Comparison of ENCODE assay signal across 11 mouse cellular contexts in the genomic region with DNA sequence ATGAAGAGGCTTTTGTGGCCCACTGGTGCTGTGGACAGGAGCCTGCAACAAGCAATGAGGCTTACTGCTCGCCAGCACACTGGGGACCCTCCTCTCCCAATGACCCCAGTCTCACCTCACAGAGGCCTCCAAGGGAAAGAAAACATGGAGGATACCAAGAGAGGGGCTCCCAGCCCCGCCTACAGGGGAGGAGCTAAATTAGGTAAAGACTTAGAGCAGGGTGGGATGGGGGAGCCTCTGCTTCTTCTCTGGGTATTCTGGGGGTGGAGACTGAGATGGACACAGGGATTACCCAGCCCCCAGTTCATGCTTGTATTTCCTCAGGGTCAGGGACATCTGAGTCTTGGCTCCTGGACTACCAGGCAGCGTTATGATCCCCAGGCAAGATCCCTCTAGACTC. TPM values are rescaled to one million over a fixed set of nuclear protein-coding genes. Genes with fewer than 3 reads are reported as not detected.
DNase-seq lines count a peak whose midpoint lies in the region; ATAC-seq lines count a peak whose summit lies in the region.
"Had no signal": no experiment of that assay in that cellular context is flagged by ENCODE, and none has a peak within 500 bp of the region (broad histone marks: within the 10 kb centered on the region; RNA-seq: fewer than 3 reads in every experiment).

No protein-coding gene starts in this region.

- H3K4me2 ChIP-seq in forebrain, embryonic 12.5 days: no peak overlapping the region
- no peak overlapping the region for H3K4me2 ChIP-seq in forebrain, embryonic 15.5 days (replicated peaks)
- H3K4me2 ChIP-seq in kidney, embryonic 16.5 days (replicated peaks; ENCODE audit: low read depth, low read length): no peak overlapping the region
- no peak overlapping the region for H3K4me2 ChIP-seq in intestine, embryonic 16.5 days (ENCODE audit: low read depth, low read length)
- H3K4me2 ChIP-seq in neural tube, embryonic 14.5 days (ENCODE audit: low read depth, low read length): no peak overlapping the region

- no peak for DNase-seq in kidney, postnatal 14 days
- no peak for DNase-seq in left cerebral cortex, adult 11 months (ENCODE audit: low spot score)
- no peak for DNase-seq in adrenal gland, postnatal 10 days
- DNase-seq: adrenal gland, postnatal 25 days; cerebellum, adult 9-10 months had no signal

- peaks cover 78% of the 10 kb centered on the region for H3K4me1 ChIP-seq in forebrain, embryonic 12.5 days
- peaks cover 63% of the 10 kb centered on the region for H3K4me1 ChIP-seq in forebrain, embryonic 15.5 days
- peaks cover 48% of the 10 kb centered on the region for H3K4me1 ChIP-seq in kidney, embryonic 16.5 days (ENCODE audit: insufficient read depth, low read length)
- H3K4me1 ChIP-seq in intestine, embryonic 16.5 days (ENCODE audit: control insufficient read depth, insufficient read depth, low read length): peaks cover 29% of the 10 kb centered on the region
- peaks cover 44% of the 10 kb centered on the region for H3K4me1 ChIP-seq in neural tube, embryonic 14.5 days (ENCODE audit: control insufficient read depth, insufficient read depth, low read length)

- H3K27me3 ChIP-seq in forebrain, embryonic 12.5 days: peaks cover 28% of the 10 kb centered on the region
- H3K27me3 ChIP-seq in forebrain, embryonic 15.5 days: no peaks in the 10 kb centered on the region
- no peaks in the 10 kb centered on the region for H3K27me3 ChIP-seq in kidney, embryonic 16.5 days (ENCODE audit: insufficient read depth, low read length)
- no peaks in the 10 kb centered on the region for H3K27me3 ChIP-seq in intestine, embryonic 16.5 days (replicated peaks; ENCODE audit: control insufficient read depth, insufficient read depth, low read length)
- H3K27me3 ChIP-seq in neural tube, embryonic 14.5 days (ENCODE audit: control insufficient read depth, insufficient read depth, low read length): no peaks in the 10 kb centered on the region

- H3K27ac ChIP-seq in forebrain, embryonic 12.5 days: peak overlapping the region; percentile 72
- no peak overlapping the region for H3K27ac ChIP-seq in forebrain, embryonic 15.5 days (replicated peaks)
- peak overlapping the region; percentile 1; the same call in 1 of the 2 replicates for H3K27ac ChIP-seq in kidney, embryonic 16.5 days (ENCODE audit: low read length)
- peak overlapping the region; percentile 27; the same call in 1 of the 2 replicates for H3K27ac ChIP-seq in intestine, embryonic 16.5 days (ENCODE audit: low read length)
- no peak overlapping the region for H3K27ac ChIP-seq in neural tube, embryonic 14.5 days (ENCODE audit: low read depth, low read length)

- H3K9ac ChIP-seq in forebrain, embryonic 12.5 days: no peak overlapping the region
- no peak overlapping the region for H3K9ac ChIP-seq in forebrain, embryonic 15.5 days (replicated peaks)
- H3K9ac ChIP-seq in kidney, embryonic 16.5 days (replicated peaks; ENCODE audit: low read length): no peak overlapping the region
- no peak overlapping the region for H3K9ac ChIP-seq in intestine, embryonic 16.5 days (ENCODE audit: low read depth, low read length)
- H3K9ac ChIP-seq in neural tube, embryonic 14.5 days (replicated peaks; ENCODE audit: low read depth, low read length): 0 out of 2 replicates have a peak overlapping the region, but pooled peaks have one; percentile 8

- WGBS in forebrain, embryonic 12.5 days: 41% methylated on average over 3 of the region's 3 CpGs
- WGBS in forebrain, embryonic 15.5 days: 52% methylated on average over 3 of the region's 3 CpGs
- WGBS in kidney, embryonic 16.5 days: 14% methylated on average over 3 of the region's 3 CpGs
- WGBS in intestine, embryonic 16.5 days: 32% methylated on average over 3 of the region's 3 CpGs
- 41% methylated on average over 3 of the region's 3 CpGs for WGBS in neural tube, embryonic 14.5 days

- H3K9me3 ChIP-seq in forebrain, embryonic 12.5 days: no peaks in the 10 kb centered on the region
- no peaks in the 10 kb centered on the region for H3K9me3 ChIP-seq in forebrain, embryonic 15.5 days
- H3K9me3 ChIP-seq in kidney, embryonic 16.5 days (ENCODE audit: low read length): no peaks in the 10 kb centered on the region
- no peaks in the 10 kb centered on the region for H3K9me3 ChIP-seq in intestine, embryonic 16.5 days (ENCODE audit: control insufficient read depth, low read length)
- H3K9me3 ChIP-seq in neural tube, embryonic 14.5 days (ENCODE audit: control insufficient read depth, low read length): no peaks in the 10 kb centered on the region

- H3K36me3 ChIP-seq in forebrain, embryonic 12.5 days (replicated peaks): no peaks in the 10 kb centered on the region
- H3K36me3 ChIP-seq in forebrain, embryonic 15.5 days: no peaks in the 10 kb centered on the region
- H3K36me3 ChIP-seq in kidney, embryonic 16.5 days (ENCODE audit: insufficient read depth, low read length): no peaks in the 10 kb centered on the region
- no peaks in the 10 kb centered on the region for H3K36me3 ChIP-seq in intestine, embryonic 16.5 days (ENCODE audit: control insufficient read depth, insufficient read depth, low read length)
- no peaks in the 10 kb centered on the region for H3K36me3 ChIP-seq in neural tube, embryonic 14.5 days (ENCODE audit: control insufficient read depth, insufficient read depth, low read length)

- H3K4me3 ChIP-seq in forebrain, embryonic 12.5 days (replicated peaks): no peak overlapping the region
- no peak overlapping the region for H3K4me3 ChIP-seq in forebrain, embryonic 15.5 days
- no peak overlapping the region for H3K4me3 ChIP-seq in kidney, embryonic 16.5 days (ENCODE audit: low read length)
- H3K4me3 ChIP-seq in intestine, embryonic 16.5 days (ENCODE audit: low read length): no peak overlapping the region
- no peak overlapping the region for H3K4me3 ChIP-seq in neural tube, embryonic 14.5 days (ENCODE audit: low read depth, low read length)

- no peak for ATAC-seq in forebrain, embryonic 12.5 days (ENCODE audit: low FRiP score)
- ATAC-seq in forebrain, embryonic 15.5 days (replicated peaks): no peak
- ATAC-seq in kidney, embryonic 16.5 days (ENCODE audit: low FRiP score, low TSS enrichment): no peak
- no peak for ATAC-seq in intestine, embryonic 16.5 days
- ATAC-seq in neural tube, embryonic 14.5 days (ENCODE audit: low read depth): no peak

RNA-seq across cellular contexts. Expression of gene Cacna1h, which starts 18.7 kb away (rescaled TPM):
- polyA plus RNA-seq in forebrain, embryonic 12.5 days (2016; fragmentation: Nextera tagmentation; extraction: Ambion mirVana): 7.8 and 7.9 TPM in 2 replicates
- 13.8 and 15.8 TPM in 2 replicates for polyA plus RNA-seq in forebrain, embryonic 15.5 days (2015; fragmentation: Nextera tagmentation; extraction: Ambion mirVana)
- polyA plus RNA-seq in kidney, embryonic 16.5 days (2015; fragmentation: Nextera tagmentation; extraction: Ambion mirVana): 3.3 and 3.5 TPM in 2 replicates
- 2.2 and 3.0 TPM in 2 replicates for polyA plus RNA-seq in intestine, embryonic 16.5 days (2015; fragmentation: Nextera tagmentation; extraction: Ambion mirVana)
- polyA plus RNA-seq in neural tube, embryonic 14.5 days (2014; fragmentation: Nextera tagmentation; extraction: Ambion mirVana): 12.3 and 12.8 TPM in 2 replicates
- 10 to 100 TPM; 23.5 to 46.0 TPM for total RNA-seq in adrenal gland, postnatal 10 days (2021)

RNA-seq across cellular contexts. Expression of gene Tekt4, which starts 39.5 kb away (rescaled TPM):
- polyA plus RNA-seq in forebrain, embryonic 12.5 days (2016; fragmentation: Nextera tagmentation; extraction: Ambion mirVana): 0.19 and 0.31 TPM in 2 replicates
- polyA plus RNA-seq in forebrain, embryonic 15.5 days (2015; fragmentation: Nextera tagmentation; extraction: Ambion mirVana): 1.00 and 1.9 TPM in 2 replicates
- polyA plus RNA-seq in kidney, embryonic 16.5 days (2015; fragmentation: Nextera tagmentation; extraction: Ambion mirVana): not detected in 2 replicates
- not detected in 2 replicates for polyA plus RNA-seq in intestine, embryonic 16.5 days (2015; fragmentation: Nextera tagmentation; extraction: Ambion mirVana)
- polyA plus RNA-seq in neural tube, embryonic 14.5 days (2014; fragmentation: Nextera tagmentation; extraction: Ambion mirVana): 0.83 and 0.98 TPM in 2 replicates
- total RNA-seq in adrenal gland, postnatal 10 days (2021): not detected
- total RNA-seq: adrenal gland, postnatal 25 days had no signal

RNA-seq across cellular contexts. Expression of gene Tpsg1, which starts 45.8 kb away (rescaled TPM):
- 0.29 and 0.45 TPM in 2 replicates for polyA plus RNA-seq in forebrain, embryonic 12.5 days (2016; fragmentation: Nextera tagmentation; extraction: Ambion mirVana)
- polyA plus RNA-seq in forebrain, embryonic 15.5 days (2015; fragmentation: Nextera tagmentation; extraction: Ambion mirVana): 0.77 and 0.94 TPM in 2 replicates
- polyA plus RNA-seq in kidney, embryonic 16.5 days (2015; fragmentation: Nextera tagmentation; extraction: Ambion mirVana): 0.25 TPM in 1 of 2 replicates, not detected in the other
- polyA plus RNA-seq in intestine, embryonic 16.5 days (2015; fragmentation: Nextera tagmentation; extraction: Ambion mirVana): 26.3 and 28.6 TPM in 2 replicates
- polyA plus RNA-seq in neural tube, embryonic 14.5 days (2014; fragmentation: Nextera tagmentation; extraction: Ambion mirVana): 1.1 and 1.6 TPM in 2 replicates
- not detected for total RNA-seq in adrenal gland, postnatal 10 days (2021)
- total RNA-seq: adrenal gland, postnatal 25 days; layer of hippocampus, postnatal 10 days had no signal

RNA-seq across cellular contexts. Expression of gene Tpsb2, which starts 48.8 kb away (rescaled TPM):
- polyA plus RNA-seq in forebrain, embryonic 12.5 days (2016; fragmentation: Nextera tagmentation; extraction: Ambion mirVana): not detected in 2 replicates
- not detected in 2 replicates for polyA plus RNA-seq in forebrain, embryonic 15.5 days (2015; fragmentation: Nextera tagmentation; extraction: Ambion mirVana)
- polyA plus RNA-seq in kidney, embryonic 16.5 days (2015; fragmentation: Nextera tagmentation; extraction: Ambion mirVana): 2.0 and 2.2 TPM in 2 replicates
- 3.7 and 4.5 TPM in 2 replicates for polyA plus RNA-seq in intestine, embryonic 16.5 days (2015; fragmentation: Nextera tagmentation; extraction: Ambion mirVana)
- polyA plus RNA-seq in neural tube, embryonic 14.5 days (2014; fragmentation: Nextera tagmentation; extraction: Ambion mirVana): not detected in 2 replicates
- 10 to 100 TPM in 1 of 2 experiments, 1 to 10 TPM in 1; 9.8 to 11.1 TPM for total RNA-seq in adrenal gland, postnatal 10 days (2021)

Comparison
In these comparisons a context has a peak if more than half of its experiments do, and no peak if none do; other contexts are left out.
1. H3K27ac ChIP-seq: peak in forebrain, embryonic 12.5 days (single experiment), kidney, embryonic 16.5 days (single experiment) and intestine, embryonic 16.5 days (single experiment); none in forebrain, embryonic 15.5 days (single experiment) and neural tube, embryonic 14.5 days (single experiment).
2. RNA of gene Tpsg1, which starts 45.8 kb away (polyA plus RNA-seq): 26.3 to 28.6 TPM in intestine, embryonic 16.5 days; 1.1 to 1.6 TPM in neural tube, embryonic 14.5 days, 0.77 to 0.94 TPM in forebrain, embryonic 15.5 days, 0.29 to 0.45 TPM in forebrain, embryonic 12.5 days and 0.25 TPM in kidney, embryonic 16.5 days; every median in the first group is over 10 times any median in the second.